Mouse (Mus musculus) kidney, adult 2 months (tissue): ENCODE data around the gene Ssbp3. TPM values are rescaled to one million over a fixed set of nuclear protein-coding genes. Genes with fewer than 3 reads are reported as not detected.

Experiments used
- DNase-seq: peaks from one replicate; pipeline ENCODE4 v3.0.0; 2021
- H3K27ac ChIP-seq: fragments of 200-500 bp; 2 replicates; pipeline ENCODE4 v1.5.1; 2012; ENCODE audit warnings: low read depth, low read length, control low read depth, inconsistent platforms; ENCODE audit not compliant: insufficient read depth
- H3K27me3 ChIP-seq: fragments of 200-500 bp; replicated peaks from 2 replicates; pipeline ENCODE4 v1.6.1; 2012; ENCODE audit warnings: mild to moderate bottlenecking, moderate library complexity, low read length, inconsistent platforms; ENCODE audit not compliant: control insufficient read depth, insufficient read depth
- H3K36me3 ChIP-seq: fragments of 200-500 bp; 2 replicates; pipeline ENCODE4 v1.6.1; 2012; ENCODE audit warnings: mild to moderate bottlenecking, moderate library complexity, low read length, inconsistent platforms; ENCODE audit not compliant: control insufficient read depth, insufficient read depth
- H3K4me1 ChIP-seq: fragments of 200-500 bp; 2 replicates; pipeline ENCODE4 v1.6.1; 2011; ENCODE audit warnings: low read length; ENCODE audit not compliant: control insufficient read depth, insufficient read depth
- H3K4me3 ChIP-seq: fragments of 200-500 bp; 2 replicates; pipeline ENCODE4 v1.5.1; 2011; ENCODE audit warnings: mild to moderate bottlenecking, low read depth, low read length, control low read depth; ENCODE audit not compliant: insufficient read depth
- CTCF ChIP-seq: fragments of 200-500 bp; conservative IDR thresholded peaks from 2 replicates; pipeline ENCODE4 v1.5.1; 2011; ENCODE audit warnings: low read depth, mild to moderate bottlenecking, control low read depth, low read length, moderate library complexity, mixed read lengths; ENCODE audit not compliant: insufficient read depth, insufficient read length
- POLR2A ChIP-seq: fragments of 200-500 bp; IDR thresholded peaks from one replicate; pipeline ENCODE4 v1.6.1; 2011; ENCODE audit warnings: low read depth, low read length, control low read depth
- WGBS: fragments of 180-500 bp; shearing (Covaris S2); methylation state at CpG from one replicate; pipeline ENCODE4 v1.1.7; 2018; 5-methylcytosine and 5-hydroxymethylcytosine counted together
- polyA plus RNA-seq: library from polyadenylated mRNA; depleted of rRNA; stranded (reverse); fragments of >200 nt; gene quantifications from 2 replicates; pipeline ENCODE4 v1.2.3, GENCODE M21; 2012

The Ssbp3 gene
- polyA plus RNA-seq, 1 experiment: 48.6 TPM

DNA sequence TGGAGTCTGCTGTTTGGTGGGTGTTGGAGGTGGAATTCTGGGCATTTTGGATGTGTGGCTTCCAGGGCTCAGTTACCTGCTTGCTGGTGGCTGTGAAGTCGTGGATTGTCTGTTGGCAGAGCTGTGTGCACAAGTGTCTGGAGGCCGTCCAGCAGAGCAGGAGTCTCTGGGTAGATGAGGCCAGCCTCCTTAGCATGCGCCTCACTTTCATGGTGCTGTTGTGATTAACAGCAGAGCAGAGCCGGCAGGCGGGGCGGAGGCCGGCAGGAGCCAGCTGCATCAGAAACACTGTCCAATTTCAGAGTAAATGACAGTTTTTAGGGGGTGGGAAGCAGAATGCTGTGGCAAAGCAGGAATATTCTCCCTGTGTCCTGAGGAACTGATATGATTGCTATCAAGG is 108.5 kb downstream of the Ssbp3 start:
- peak; percentile 62 for DNase-seq
- peaks cover 47% of the 10 kb centered on the region for H3K4me1 ChIP-seq
- no peak overlapping the region for H3K27ac ChIP-seq
- no peaks in the 10 kb centered on the region for H3K27me3 ChIP-seq
- TF ChIP-seq POLR2A: no peak
- no peak for TF ChIP-seq CTCF
- no peak overlapping the region for H3K4me3 ChIP-seq
- no peaks in the 10 kb centered on the region for H3K36me3 ChIP-seq
- WGBS: 56% methylated on average over 7 of the region's 7 CpGs

GRCm38 (mm10) chr4:107020287-107021000 is 109.9 kb downstream of the Ssbp3 start:
- Histone ChIP-seq H3K27ac (no peak overlapping the region), H3K36me3 (no peaks in the 10 kb centered on the region), H3K27me3 (no peaks in the 10 kb centered on the region), H3K4me3 (no peak overlapping the region), H3K4me1 (peaks cover 41% of the 10 kb centered on the region)
- WGBS: 67% methylated on average over 5 of the region's 5 CpGs
- DNase-seq: peak; percentile 71
- no peak for TF ChIP-seq POLR2A
- TF ChIP-seq CTCF: no peak

DNA sequence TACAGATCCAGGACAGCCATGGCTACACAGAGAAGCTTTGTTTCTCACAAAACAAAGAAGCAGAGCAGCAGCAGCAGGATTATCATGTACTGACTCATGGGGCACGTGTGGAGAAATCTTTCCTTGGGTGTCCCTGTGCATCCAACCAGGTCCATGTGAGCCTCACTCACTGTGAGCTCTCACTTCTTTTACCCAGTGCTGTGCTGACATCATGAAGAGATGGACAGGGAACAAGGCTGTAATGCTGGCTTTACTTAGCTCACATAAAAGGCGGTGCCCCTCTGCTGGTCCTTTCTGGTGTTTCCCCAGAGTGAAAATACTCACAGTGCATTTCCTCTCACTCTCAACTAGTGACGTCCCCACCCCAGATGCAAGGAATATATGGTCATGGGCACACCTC is 111.0 kb downstream of the Ssbp3 start:
- no peak overlapping the region for H3K27ac ChIP-seq
- H3K4me3 ChIP-seq: no peak overlapping the region
- 79% methylated on average over 3 of the region's 3 CpGs for WGBS
- H3K36me3 ChIP-seq: no peaks in the 10 kb centered on the region
- TF ChIP-seq POLR2A (no peak), CTCF (no peak)
- H3K4me1 ChIP-seq: peaks cover 31% of the 10 kb centered on the region
- DNase-seq: no peak
- no peaks in the 10 kb centered on the region for H3K27me3 ChIP-seq

DNA sequence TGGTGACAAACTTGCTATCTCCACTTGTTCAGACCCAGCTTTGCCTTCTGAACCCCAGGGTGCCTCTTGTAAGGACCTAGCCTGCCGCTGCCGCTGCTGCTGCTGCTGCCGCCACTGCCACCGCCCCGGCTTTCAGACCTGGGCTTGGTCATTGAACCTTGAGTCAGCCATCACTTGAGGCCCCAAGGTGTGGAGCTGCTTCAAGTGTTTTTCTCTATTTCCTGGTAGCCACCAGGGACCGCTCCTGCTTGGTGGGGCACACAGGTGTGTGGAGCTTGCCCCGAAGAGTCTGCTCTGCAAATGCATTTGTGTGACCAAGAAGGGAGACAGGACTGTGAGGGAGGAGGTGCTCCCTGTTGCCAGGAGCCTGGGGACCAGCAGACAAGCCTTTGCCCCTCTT is 114.4 kb downstream of the Ssbp3 start:
- no peak for DNase-seq
- Histone ChIP-seq H3K27ac (no peak overlapping the region), H3K4me3 (no peak overlapping the region), H3K36me3 (no peaks in the 10 kb centered on the region), H3K4me1 (peaks cover 7% of the 10 kb centered on the region; the same call in 1 of the 2 replicates), H3K27me3 (no peaks in the 10 kb centered on the region)
- WGBS: 78% methylated on average over 7 of the region's 7 CpGs
- no peak for TF ChIP-seq POLR2A
- no peak for TF ChIP-seq CTCF

DNA sequence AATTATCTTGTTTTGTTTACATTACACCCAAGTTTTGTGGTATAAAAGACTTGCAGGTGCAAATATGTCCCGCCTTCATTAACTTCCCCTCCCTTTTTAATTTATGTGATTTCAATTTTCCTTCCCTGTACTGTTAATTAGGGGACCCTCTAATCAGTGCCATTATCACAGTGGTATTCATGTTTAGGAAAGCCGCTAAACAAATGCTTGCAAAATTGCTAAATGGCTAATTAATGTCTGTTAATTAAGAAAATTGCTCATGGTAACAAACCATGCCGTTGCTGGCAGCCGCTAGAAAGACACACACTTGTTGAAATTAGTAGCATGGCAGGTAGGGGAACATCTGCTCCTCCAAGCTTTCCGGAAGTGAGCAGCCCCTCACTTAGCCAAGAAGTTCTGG is 114.9 kb downstream of the Ssbp3 start:
- H3K36me3 ChIP-seq: no peaks in the 10 kb centered on the region

GRCm38 (mm10) chr4:107026451-107026850 is 116.0 kb downstream of the Ssbp3 start:
- Histone ChIP-seq H3K27me3 (no peaks in the 10 kb centered on the region), H3K36me3 (no peaks in the 10 kb centered on the region), H3K27ac (no peak overlapping the region), H3K4me3 (no peak overlapping the region), H3K4me1 (no peaks in the 10 kb centered on the region)
- DNase-seq: no peak
- 43% methylated on average over 8 of the region's 8 CpGs for WGBS
- TF ChIP-seq CTCF (no peak), POLR2A (no peak)

More for the DNA sequence above, 114.9 kb downstream of the Ssbp3 start:
- no peak overlapping the region for H3K4me3 ChIP-seq
- no peak for DNase-seq
- H3K4me1 ChIP-seq: peaks cover 3% of the 10 kb centered on the region; the same call in 1 of the 2 replicates
- no peaks in the 10 kb centered on the region for H3K27me3 ChIP-seq
- H3K27ac ChIP-seq: no peak overlapping the region
- WGBS: 86% methylated on average over 5 of the region's 5 CpGs
- TF ChIP-seq POLR2A (no peak), CTCF (no peak)

GRCm38 (mm10) chr4:107035689-107036088 is 125.2 kb downstream of the Ssbp3 start:
- TF ChIP-seq POLR2A: no peak
- TF ChIP-seq CTCF: no peak
- no peaks in the 10 kb centered on the region for H3K36me3 ChIP-seq
- no peaks in the 10 kb centered on the region for H3K4me1 ChIP-seq
- no peak for DNase-seq
- H3K27me3 ChIP-seq: no peaks in the 10 kb centered on the region
- H3K4me3 ChIP-seq: no peak overlapping the region
- H3K27ac ChIP-seq: no peak overlapping the region
- 82% methylated on average over 4 of the region's 4 CpGs for WGBS

- H3K4me1 ChIP-seq: no peaks in the 10 kb centered on the region
- WGBS: 98% methylated on average over 2 of the region's 2 CpGs
- H3K27ac ChIP-seq: no peak overlapping the region
- H3K36me3 ChIP-seq: no peaks in the 10 kb centered on the region
- H3K4me3 ChIP-seq: no peak overlapping the region
- H3K27me3 ChIP-seq: no peaks in the 10 kb centered on the region
- no peak for DNase-seq
- 0 out of 2 replicates have a peak, but pooled peaks have one; percentile 29 for TF ChIP-seq CTCF
- TF ChIP-seq POLR2A: no peak
These were observed 126.5 kb downstream of the Ssbp3 start for GRCm38 (mm10) chr4:107036985-107037384.
